Mouse (Mus musculus) E14TG2a.4 (cell line): ENCODE results near the gene Zranb1.
A peak's percentile ranks its signal among the peaks of the same experiment; 100 is the strongest.

Experiments used
- H3K27me3 ChIP-seq: 2 replicates; pipeline ENCODE4 v1.6.1; 2014; ENCODE audit warnings: low read length, control low read depth; ENCODE audit not compliant: insufficient read depth
- H3K36me3 ChIP-seq: 2 replicates; pipeline ENCODE4 v1.6.1; 2014; ENCODE audit warnings: low read length, control low read depth; ENCODE audit not compliant: insufficient read depth
- H3K4me1 ChIP-seq: replicated peaks from 2 replicates; pipeline ENCODE4 v1.6.1; 2014; ENCODE audit warnings: low read depth, low read length, control low read depth
- H3K4me3 ChIP-seq: replicated peaks from 2 replicates; pipeline ENCODE4 v1.5.1; 2014; ENCODE audit warnings: mild to moderate bottlenecking, low read length
- H3K9me3 ChIP-seq: 2 replicates; pipeline ENCODE4 v1.6.1; 2014; ENCODE audit warnings: low read length, control low read depth
- CTCF ChIP-seq: conservative IDR thresholded peaks from 2 replicates; pipeline ENCODE4 v1.5.1; 2014; ENCODE audit warnings: low read length
- NANOG ChIP-seq: IDR thresholded peaks from 2 replicates; pipeline ENCODE4 v1.6.1; 2014; ENCODE audit warnings: borderline replicate concordance, low read length, mixed read lengths
- POU5F1 ChIP-seq: IDR thresholded peaks from 2 replicates; pipeline ENCODE4 v1.6.1; 2014; ENCODE audit warnings: low read length, borderline replicate concordance

The Zranb1 gene

DNA sequence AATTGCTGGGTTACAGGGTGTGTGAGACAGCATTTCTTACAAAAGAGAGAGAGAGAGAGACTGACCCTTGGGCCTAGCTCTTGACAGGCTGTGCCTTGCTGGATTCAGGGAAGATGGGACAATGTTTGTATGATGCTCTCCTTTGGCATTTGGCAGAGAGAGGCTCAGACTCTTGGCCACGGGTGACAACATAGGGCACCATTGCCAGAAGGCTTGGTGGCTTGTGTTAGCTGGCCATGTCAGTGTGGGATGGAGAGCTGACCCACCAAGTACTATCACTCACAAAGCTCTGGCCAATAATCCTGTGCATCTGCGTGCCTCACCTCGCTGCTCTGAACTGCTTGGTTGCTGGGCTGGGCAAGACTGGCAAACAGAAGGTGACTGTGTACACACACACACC lies 79.5 kb downstream of the Zranb1 start:
- Histone ChIP-seq H3K4me1 (peaks cover 98% of the 10 kb centered on the region), H3K27me3 (no peaks in the 10 kb centered on the region), H3K36me3 (peaks cover 98% of the 10 kb centered on the region)

DNA sequence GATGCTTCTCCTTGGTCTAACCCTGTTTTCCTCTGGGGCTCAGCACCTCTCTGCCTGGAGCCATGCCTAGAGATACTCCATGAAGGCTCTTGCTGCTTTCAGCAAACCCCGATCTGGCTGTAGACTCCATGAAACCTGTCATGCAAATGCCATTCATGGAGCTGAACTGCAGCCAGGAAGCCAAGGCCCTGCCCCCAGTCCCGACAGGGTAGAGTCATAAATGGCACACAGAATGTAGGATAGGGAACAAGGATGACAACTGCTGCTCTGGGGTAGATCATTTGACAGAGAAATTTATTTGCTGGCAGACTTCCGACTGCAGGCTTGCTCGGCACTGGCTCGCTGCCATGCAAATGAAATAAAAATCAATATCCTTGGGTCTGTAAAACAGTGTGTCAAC lies 80.2 kb downstream of the Zranb1 start:
- Histone ChIP-seq H3K9me3 (no peaks in the 10 kb centered on the region), H3K27me3 (no peaks in the 10 kb centered on the region), H3K4me3 (no peak overlapping the region), H3K4me1 (peaks cover 98% of the 10 kb centered on the region), H3K36me3 (peaks cover 98% of the 10 kb centered on the region)
- no peak for TF ChIP-seq NANOG
- TF ChIP-seq CTCF = no peak

More for the DNA sequence above, 79.5 kb downstream of the Zranb1 start:
- Histone ChIP-seq H3K9me3 (no peaks in the 10 kb centered on the region), H3K4me3 (no peak overlapping the region)
- TF ChIP-seq NANOG (no peak), CTCF (no peak), POU5F1 (no peak)

DNA sequence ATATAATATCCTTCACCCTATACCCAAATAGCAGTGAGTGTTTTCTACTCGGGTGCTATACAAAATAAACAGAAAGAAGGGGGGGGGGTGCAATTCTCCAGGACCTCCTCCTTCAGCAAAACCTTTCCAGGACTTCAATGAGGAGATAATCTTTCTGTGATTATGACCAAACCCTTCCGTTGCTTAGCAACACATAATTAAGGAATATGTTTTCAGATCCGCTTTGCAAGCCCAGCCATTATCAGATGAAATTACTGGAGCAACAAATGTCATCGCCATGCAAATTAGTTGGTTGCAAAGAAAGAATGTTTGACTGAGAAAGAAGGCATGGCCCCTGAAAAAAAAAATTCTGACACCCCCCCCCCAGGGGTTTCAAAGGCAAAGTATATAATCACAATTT lies 80.7 kb downstream of the Zranb1 start:
- TF ChIP-seq POU5F1 (no peak), CTCF (no peak), NANOG (no peak)
- Histone ChIP-seq H3K4me3 (no peak overlapping the region), H3K27me3 (no peaks in the 10 kb centered on the region), H3K9me3 (no peaks in the 10 kb centered on the region), H3K36me3 (peaks cover 98% of the 10 kb centered on the region), H3K4me1 (peaks cover 98% of the 10 kb centered on the region)

DNA sequence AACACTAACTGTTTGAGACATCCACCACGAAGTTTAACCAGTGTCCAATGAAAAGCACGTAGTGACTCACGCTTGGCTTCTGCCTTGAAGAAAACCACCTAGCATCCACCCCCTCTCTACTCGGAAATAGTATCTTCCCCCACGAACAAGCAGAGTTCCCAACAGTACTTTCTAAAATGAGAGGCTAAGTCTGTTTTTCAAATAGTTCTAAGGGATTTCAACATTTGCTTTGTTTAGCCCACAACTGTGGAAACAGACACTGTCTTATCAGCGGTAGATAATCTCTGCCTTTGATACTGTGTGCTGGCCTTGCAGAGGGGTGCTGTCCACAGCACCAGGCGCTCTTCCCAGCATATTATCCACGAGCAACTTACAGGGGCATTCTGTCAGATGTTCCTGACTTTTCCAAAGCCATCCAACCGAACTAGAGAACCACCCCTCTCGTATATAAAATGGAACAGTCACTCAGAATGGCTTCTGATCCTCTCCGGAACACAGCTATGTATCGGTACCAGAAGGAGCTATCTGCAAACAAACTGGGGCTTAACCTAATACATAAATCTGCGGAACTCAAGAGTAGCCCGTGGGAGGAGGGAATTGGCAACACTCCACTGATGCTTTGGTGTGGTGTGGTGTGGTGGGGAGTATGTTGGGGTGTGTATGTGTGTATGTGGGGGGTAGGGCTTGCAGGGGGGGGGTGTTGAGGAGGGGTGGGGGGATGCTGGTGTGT lies 81.9 kb downstream of the Zranb1 start:
- no peak for TF ChIP-seq CTCF
- no peak for TF ChIP-seq NANOG
- no peak for TF ChIP-seq POU5F1
- Histone ChIP-seq H3K4me1 (peaks cover 96% of the 10 kb centered on the region), H3K27me3 (no peaks in the 10 kb centered on the region), H3K4me3 (no peak overlapping the region), H3K9me3 (no peaks in the 10 kb centered on the region), H3K36me3 (peaks cover 95% of the 10 kb centered on the region)

DNA sequence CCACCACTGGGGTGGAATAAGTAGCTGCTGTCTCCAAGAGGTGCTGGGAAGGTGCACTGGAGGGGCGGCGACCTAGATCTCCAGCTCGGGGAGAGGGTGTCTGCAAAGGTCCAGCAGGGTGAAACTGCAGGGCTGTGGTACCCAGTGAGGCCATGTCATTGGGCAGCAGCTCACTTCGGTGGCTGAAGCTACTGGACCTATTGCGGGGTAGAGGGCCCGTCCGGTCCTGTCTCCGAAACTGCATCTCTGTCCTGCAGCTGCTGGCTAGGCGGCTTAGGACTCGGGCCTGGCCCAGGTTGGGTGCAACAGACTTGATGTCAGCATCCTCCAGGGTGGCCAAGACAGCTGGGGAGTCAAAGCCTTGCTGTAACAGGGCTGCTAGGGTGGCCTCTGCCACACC lies 83.0 kb downstream of the Zranb1 start:
- peaks cover 96% of the 10 kb centered on the region for H3K4me1 ChIP-seq
- H3K4me3 ChIP-seq = peak overlapping the region; percentile 23; the same call in 1 of the 2 replicates
- H3K9me3 ChIP-seq = no peaks in the 10 kb centered on the region
- no peaks in the 10 kb centered on the region for H3K27me3 ChIP-seq
- TF ChIP-seq NANOG = no peak
- TF ChIP-seq CTCF = no peak
- TF ChIP-seq POU5F1 = no peak
- peaks cover 95% of the 10 kb centered on the region for H3K36me3 ChIP-seq

DNA sequence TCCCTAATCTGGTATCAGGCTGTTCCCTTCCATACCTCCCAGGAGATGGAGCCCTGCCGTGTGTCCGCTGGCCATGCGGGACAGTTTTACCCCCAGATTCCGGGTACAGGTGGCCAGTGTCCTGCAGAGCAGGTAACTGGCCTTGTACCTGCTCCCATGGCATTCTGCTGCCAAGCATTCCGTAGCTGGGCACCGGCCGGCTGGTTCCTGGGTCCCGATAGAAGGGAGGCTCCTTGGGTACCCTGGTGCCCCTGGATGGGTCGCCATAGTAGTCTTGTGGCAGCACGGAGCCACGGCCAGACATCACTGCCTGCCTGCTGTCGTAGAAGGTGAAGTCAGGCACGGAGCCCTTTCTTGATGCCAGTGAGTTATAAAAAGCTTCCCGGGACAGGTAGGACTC lies 83.7 kb downstream of the Zranb1 start:
- H3K36me3 ChIP-seq = peaks cover 95% of the 10 kb centered on the region
- no peaks in the 10 kb centered on the region for H3K27me3 ChIP-seq
- 0 out of 2 replicates have a peak overlapping the region, but pooled peaks have one; percentile 23 for H3K4me3 ChIP-seq
- TF ChIP-seq CTCF (no peak), NANOG (no peak), POU5F1 (no peak)
- H3K9me3 ChIP-seq = no peaks in the 10 kb centered on the region
- peaks cover 96% of the 10 kb centered on the region for H3K4me1 ChIP-seq

DNA sequence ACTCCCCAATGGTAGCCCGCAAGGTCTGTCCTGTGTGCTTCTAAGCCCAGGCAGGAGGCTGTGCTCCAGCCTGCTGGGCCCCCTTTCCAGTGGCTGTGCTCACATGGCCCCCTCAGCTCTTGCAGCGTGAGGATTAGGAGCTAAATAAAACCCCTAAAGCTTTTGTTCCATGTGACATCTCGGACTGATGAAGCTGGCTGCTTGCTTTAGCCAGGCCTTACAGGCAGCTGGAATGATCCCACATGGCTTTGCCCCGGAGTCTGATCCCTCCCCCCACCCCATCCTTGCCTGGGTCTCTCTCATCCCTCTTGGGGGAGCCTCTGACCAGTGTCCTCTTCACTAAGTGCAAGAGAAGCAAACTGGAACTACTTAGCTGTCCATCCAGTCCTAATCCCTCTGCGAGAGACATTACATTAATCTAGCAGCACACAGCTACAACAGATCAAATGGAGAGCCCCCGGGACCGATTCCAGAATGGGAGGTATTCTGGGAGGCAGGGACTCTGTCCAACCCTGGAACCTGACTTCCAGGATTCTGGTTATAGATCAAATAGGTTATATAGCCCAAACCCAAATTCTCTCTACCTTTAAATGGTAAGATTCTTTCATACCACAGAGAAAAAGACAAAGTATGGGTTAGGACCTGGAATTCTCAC lies 84.6 kb downstream of the Zranb1 start:
- H3K9me3 ChIP-seq = no peaks in the 10 kb centered on the region
- peaks cover 95% of the 10 kb centered on the region for H3K36me3 ChIP-seq
- TF ChIP-seq CTCF = no peak
- TF ChIP-seq POU5F1 = no peak
- TF ChIP-seq NANOG = no peak
- peak overlapping the region; percentile 27; the same call in 1 of the 2 replicates for H3K4me3 ChIP-seq
- peaks cover 96% of the 10 kb centered on the region for H3K4me1 ChIP-seq
- H3K27me3 ChIP-seq = no peaks in the 10 kb centered on the region

DNA sequence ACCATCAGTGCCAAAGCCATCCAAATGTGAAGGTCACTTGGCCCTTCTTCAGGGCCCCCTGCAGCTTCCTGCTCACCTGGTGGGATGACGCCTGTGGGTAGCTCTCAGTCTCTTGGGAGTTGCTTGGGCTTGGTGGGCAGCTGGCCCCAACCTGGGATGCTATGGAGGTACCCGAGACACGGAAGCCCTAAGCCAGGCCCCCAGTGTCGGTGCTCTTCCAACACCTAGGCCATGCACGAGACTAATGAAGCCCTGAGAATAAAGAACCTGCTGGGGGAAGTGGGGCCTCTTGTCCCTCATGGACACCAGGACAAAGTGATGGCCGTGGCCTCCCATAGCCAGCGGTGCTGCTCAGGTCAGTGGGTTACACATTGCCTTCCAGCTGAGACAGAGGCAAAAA lies 88.0 kb downstream of the Zranb1 start:
- Histone ChIP-seq H3K36me3 (peaks cover 96% of the 10 kb centered on the region), H3K4me1 (peaks cover 97% of the 10 kb centered on the region), H3K9me3 (no peaks in the 10 kb centered on the region), H3K27me3 (no peaks in the 10 kb centered on the region), H3K4me3 (0 out of 2 replicates have a peak overlapping the region, but pooled peaks have one; percentile 13)
- TF ChIP-seq NANOG = no peak
- no peak for TF ChIP-seq CTCF
- TF ChIP-seq POU5F1 = no peak
